Mouse (Mus musculus) kidney, adult 2 months (tissue): ENCODE measurements around the gene Prkch.

Experiments used
- CTCF ChIP-seq: fragments of 200-500 bp; conservative IDR thresholded peaks from 2 replicates; pipeline ENCODE4 v1.5.1; 2011; ENCODE audit warnings: low read depth, mild to moderate bottlenecking, control low read depth, low read length, moderate library complexity, mixed read lengths; ENCODE audit not compliant: insufficient read depth, insufficient read length
- POLR2A ChIP-seq: fragments of 200-500 bp; IDR thresholded peaks from one replicate; pipeline ENCODE4 v1.6.1; 2011; ENCODE audit warnings: low read depth, low read length, control low read depth

DNA sequence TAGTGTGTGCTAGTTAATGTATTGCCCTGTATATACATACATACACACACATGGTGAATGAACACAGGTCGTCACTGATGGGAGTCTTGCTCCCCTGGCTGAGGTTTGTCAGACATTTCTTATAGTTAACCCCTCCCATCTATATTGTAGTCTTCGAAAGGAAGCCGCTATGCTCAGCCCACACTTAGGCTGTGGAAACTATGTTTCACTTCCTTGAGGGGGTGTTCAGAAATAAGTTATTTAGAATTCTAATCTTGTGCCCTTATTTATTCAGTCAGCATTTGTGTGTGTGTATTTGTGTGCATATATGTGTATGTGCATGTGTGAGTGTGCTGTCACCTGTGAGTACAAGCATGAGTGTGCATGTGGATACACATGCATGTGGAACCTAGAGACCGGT, 49.1 kb downstream of the Prkch start:
- TF ChIP-seq CTCF (no peak), POLR2A (no peak)
